Mouse (Mus musculus): Measurements from ENCODE around the gene Stip1. TPM values are rescaled to one million over a fixed set of nuclear protein-coding genes. Genes with fewer than 3 reads are reported as not detected.

The Stip1 gene
- polyA plus RNA-seq, 1 experiment from 2014 or later, result 207 TPM

DNA sequence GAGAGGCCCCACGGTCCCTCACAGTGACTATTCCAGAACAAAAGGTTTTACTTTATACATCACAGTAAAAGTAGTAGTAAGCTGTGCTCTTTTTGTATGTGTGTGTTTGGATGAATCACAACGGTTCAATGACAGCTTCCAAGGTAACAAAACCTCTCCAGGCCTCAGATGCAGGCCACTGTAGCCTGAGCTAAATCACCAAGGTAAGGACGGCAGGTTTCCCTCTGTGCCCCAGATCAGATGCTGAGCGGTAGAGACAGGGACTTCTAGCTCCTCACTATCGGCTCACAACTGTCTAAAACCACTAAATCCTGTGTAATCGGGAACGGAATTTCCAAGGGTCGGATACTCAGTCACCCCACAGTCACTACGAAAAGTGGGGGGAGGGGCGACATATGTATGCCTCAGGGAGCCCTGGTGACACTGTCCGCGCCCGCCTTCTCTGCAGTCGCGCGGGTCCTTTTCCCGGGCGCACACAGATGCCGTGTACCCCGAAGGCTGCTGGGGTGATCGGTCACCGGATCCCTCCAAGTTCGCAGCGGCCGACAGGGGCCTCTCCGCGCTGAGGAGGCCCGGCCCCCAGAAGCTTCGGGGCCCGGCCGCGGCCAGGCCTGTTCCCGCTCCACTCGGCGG, 563 bp downstream of the Stip1 start:
- peaks cover 10% of the 10 kb centered on the region for H3K36me3 ChIP-seq (ENCODE audit: control insufficient read depth, insufficient read depth, low read length)
- H3K4me3 ChIP-seq (ENCODE audit: low read depth, low read length), result peak overlapping the region; percentile 84
- peak; percentile 22 for ATAC-seq (ENCODE audit: low read depth)
- peak overlapping the region; percentile 69 for H3K4me2 ChIP-seq (ENCODE audit: low read depth, low read length)
- peak overlapping the region; percentile 88 for H3K27ac ChIP-seq (ENCODE audit: low read depth, low read length)
- WGBS, result 3% methylated on average over 32 of the region's 35 CpGs
- no peaks in the 10 kb centered on the region for H3K9me3 ChIP-seq (ENCODE audit: control insufficient read depth, low read length)
- peaks cover 22% of the 10 kb centered on the region for H3K4me1 ChIP-seq (ENCODE audit: control insufficient read depth, insufficient read depth, low read length)
- no peaks in the 10 kb centered on the region for H3K27me3 ChIP-seq (ENCODE audit: control insufficient read depth, insufficient read depth, low read length)
- peak overlapping the region; percentile 96 for H3K9ac ChIP-seq (replicated peaks; ENCODE audit: low read depth, low read length)

GRCm38 (mm10) chr19:7034006-7034405, 5.8 kb downstream of the Stip1 start:
- no peak overlapping the region for H3K27ac ChIP-seq (ENCODE audit: low read depth, low read length)
- no peak for ATAC-seq (ENCODE audit: low read depth)
- H3K4me2 ChIP-seq (ENCODE audit: low read depth, low read length), result no peak overlapping the region
- peaks cover 57% of the 10 kb centered on the region for H3K36me3 ChIP-seq (ENCODE audit: control insufficient read depth, insufficient read depth, low read length)
- H3K4me1 ChIP-seq (ENCODE audit: control insufficient read depth, insufficient read depth, low read length), result peaks cover 18% of the 10 kb centered on the region
- H3K4me3 ChIP-seq (ENCODE audit: low read depth, low read length), result no peak overlapping the region
- no peaks in the 10 kb centered on the region for H3K9me3 ChIP-seq (ENCODE audit: control insufficient read depth, low read length)
- no peak overlapping the region for H3K9ac ChIP-seq (replicated peaks; ENCODE audit: low read depth, low read length)
- H3K27me3 ChIP-seq (ENCODE audit: control insufficient read depth, insufficient read depth, low read length), result no peaks in the 10 kb centered on the region
- WGBS, result 95% methylated on average over 5 of the region's 5 CpGs

DNA sequence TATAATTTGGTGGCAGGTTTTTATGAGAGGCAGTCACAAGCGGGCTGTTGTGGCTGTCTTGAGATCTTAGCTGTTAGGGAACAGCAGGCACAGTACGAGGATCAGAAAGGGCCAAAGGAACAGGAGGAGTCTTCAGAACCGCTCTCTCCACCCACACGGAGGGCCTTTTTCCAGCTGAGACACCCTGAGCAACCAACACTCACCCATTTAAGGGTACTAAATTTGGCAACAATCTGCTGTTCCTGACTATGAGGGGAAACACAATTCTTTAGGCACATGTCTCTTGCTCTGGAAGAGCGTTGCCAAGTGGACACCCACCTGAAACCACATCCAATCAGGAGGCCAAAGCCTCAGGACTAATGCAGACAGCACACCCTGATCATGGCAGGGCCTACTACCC, 10.2 kb downstream of the Stip1 start:
- Histone ChIP-seq H3K27ac (ENCODE audit: low read depth, low read length) (no peak overlapping the region), H3K4me2 (ENCODE audit: low read depth, low read length) (no peak overlapping the region), H3K9me3 (ENCODE audit: control insufficient read depth, low read length) (no peaks in the 10 kb centered on the region), H3K9ac (replicated peaks; ENCODE audit: low read depth, low read length) (no peak overlapping the region), H3K36me3 (ENCODE audit: control insufficient read depth, insufficient read depth, low read length) (peaks cover 88% of the 10 kb centered on the region), H3K4me1 (ENCODE audit: control insufficient read depth, insufficient read depth, low read length) (no peaks in the 10 kb centered on the region), H3K4me3 (ENCODE audit: low read depth, low read length) (no peak overlapping the region), H3K27me3 (ENCODE audit: control insufficient read depth, insufficient read depth, low read length) (no peaks in the 10 kb centered on the region)
- WGBS, result 97% methylated on average over 5 of the region's 5 CpGs
- ATAC-seq (ENCODE audit: low read depth), result no peak

DNA sequence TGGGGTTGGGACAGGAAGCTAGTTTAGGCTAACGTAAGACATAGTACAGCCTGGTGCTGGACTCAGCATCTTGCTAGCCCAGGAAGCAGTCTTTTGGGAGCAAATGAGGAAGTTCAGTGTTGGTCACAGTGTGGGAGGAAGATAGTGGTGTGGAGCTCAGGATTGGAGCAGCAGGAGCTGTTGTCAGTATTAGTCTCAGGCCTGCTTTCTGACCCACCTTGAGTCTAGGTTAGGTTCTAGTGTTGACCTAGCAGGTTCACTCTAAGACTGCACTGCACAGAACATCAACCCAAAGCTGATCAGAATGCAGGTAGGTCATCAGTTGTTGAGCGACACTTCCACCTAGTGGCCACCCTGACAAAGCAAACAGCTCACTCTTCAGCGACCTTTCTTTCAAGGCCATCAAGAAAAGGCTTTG, 19.5 kb downstream of the Stip1 start:
- WGBS, result 45% methylated on average over 3 of the region's 3 CpGs
- Histone ChIP-seq H3K36me3 (ENCODE audit: control insufficient read depth, insufficient read depth, low read length) (peaks cover 47% of the 10 kb centered on the region), H3K27me3 (ENCODE audit: control insufficient read depth, insufficient read depth, low read length) (no peaks in the 10 kb centered on the region), H3K4me2 (ENCODE audit: low read depth, low read length) (no peak overlapping the region), H3K4me3 (ENCODE audit: low read depth, low read length) (no peak overlapping the region), H3K4me1 (ENCODE audit: control insufficient read depth, insufficient read depth, low read length) (no peaks in the 10 kb centered on the region), H3K27ac (ENCODE audit: low read depth, low read length) (no peak overlapping the region; the same call in 1 of the 2 replicates), H3K9ac (replicated peaks; ENCODE audit: low read depth, low read length) (no peak overlapping the region), H3K9me3 (ENCODE audit: control insufficient read depth, low read length) (no peaks in the 10 kb centered on the region)
- ATAC-seq (ENCODE audit: low read depth), result no peak; the same call in 1 of the 2 replicates

DNA sequence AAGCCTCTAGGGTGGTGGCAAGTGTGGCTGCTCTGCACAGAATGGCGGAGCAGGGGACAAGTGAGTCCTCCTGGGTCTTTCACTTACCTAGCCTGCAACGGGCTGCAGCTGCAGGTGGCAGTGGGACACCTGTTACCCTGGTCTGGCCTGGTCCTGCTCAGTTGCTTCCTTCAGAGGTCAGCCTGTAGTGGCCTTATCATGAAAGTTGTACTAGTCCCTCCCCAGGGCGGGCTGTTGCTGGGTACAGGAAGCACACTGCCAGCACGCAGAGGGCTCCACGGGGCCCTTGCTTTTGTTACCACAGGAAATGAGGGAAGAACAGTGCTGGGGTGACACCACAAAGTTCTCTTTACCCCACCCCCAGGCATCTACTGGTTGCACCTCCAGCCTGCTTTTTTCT, 20.6 kb downstream of the Stip1 start, which contains the start of gene Fermt3:
Gene Fermt3, minus strand, starts transcription at position 279 of the 400 bp plus-strand sequence.
- H3K9me3 ChIP-seq (ENCODE audit: control insufficient read depth, low read length), result no peaks in the 10 kb centered on the region
- H3K4me3 ChIP-seq (ENCODE audit: low read depth, low read length), result no peak within 1 kb of the TSS
- H3K4me1 ChIP-seq (ENCODE audit: control insufficient read depth, insufficient read depth, low read length), result no peaks in the 10 kb centered on the region
- H3K36me3 ChIP-seq (ENCODE audit: control insufficient read depth, insufficient read depth, low read length), result peaks cover 36% of the 10 kb centered on the region
- H3K4me2 ChIP-seq (ENCODE audit: low read depth, low read length), result no peak within 1 kb of the TSS
- WGBS, result 81% methylated on average over 5 of the region's 5 CpGs
- H3K27ac ChIP-seq (ENCODE audit: low read depth, low read length), result no peak within 1 kb of the TSS; the same call in 1 of the 2 replicates
- H3K9ac ChIP-seq (replicated peaks; ENCODE audit: low read depth, low read length), result no peak within 1 kb of the TSS
- no peaks in the 10 kb centered on the region for H3K27me3 ChIP-seq (ENCODE audit: control insufficient read depth, insufficient read depth, low read length)
- no peak for ATAC-seq (ENCODE audit: low read depth)

- no peak overlapping the region for H3K4me3 ChIP-seq (ENCODE audit: low read depth, low read length)
- no peak overlapping the region for H3K9ac ChIP-seq (replicated peaks; ENCODE audit: low read depth, low read length)
- no peak overlapping the region for H3K4me2 ChIP-seq (ENCODE audit: low read depth, low read length)
- no peaks in the 10 kb centered on the region for H3K4me1 ChIP-seq (ENCODE audit: control insufficient read depth, insufficient read depth, low read length)
- H3K9me3 ChIP-seq (ENCODE audit: control insufficient read depth, low read length), result no peaks in the 10 kb centered on the region
- H3K27me3 ChIP-seq (ENCODE audit: control insufficient read depth, insufficient read depth, low read length), result no peaks in the 10 kb centered on the region
- 92% methylated on average over 11 of the region's 11 CpGs for WGBS
- no peak overlapping the region for H3K27ac ChIP-seq (ENCODE audit: low read depth, low read length)
- no peak for ATAC-seq (ENCODE audit: low read depth)
- H3K36me3 ChIP-seq (ENCODE audit: control insufficient read depth, insufficient read depth, low read length), result peaks cover 31% of the 10 kb centered on the region
Measured at GRCm38 (mm10) chr19:7018546-7018945, 21.2 kb downstream of the Stip1 start.

- H3K9ac ChIP-seq (replicated peaks; ENCODE audit: low read depth, low read length), result no peak overlapping the region
- H3K4me1 ChIP-seq (ENCODE audit: control insufficient read depth, insufficient read depth, low read length), result no peaks in the 10 kb centered on the region
- no peaks in the 10 kb centered on the region for H3K27me3 ChIP-seq (ENCODE audit: control insufficient read depth, insufficient read depth, low read length)
- no peak overlapping the region for H3K4me3 ChIP-seq (ENCODE audit: low read depth, low read length)
- 83% methylated on average over 12 of the region's 12 CpGs for WGBS
- ATAC-seq (ENCODE audit: low read depth), result no peak
- H3K4me2 ChIP-seq (ENCODE audit: low read depth, low read length), result no peak overlapping the region
- H3K9me3 ChIP-seq (ENCODE audit: control insufficient read depth, low read length), result no peaks in the 10 kb centered on the region
- no peak overlapping the region for H3K27ac ChIP-seq (ENCODE audit: low read depth, low read length)
- peaks cover 24% of the 10 kb centered on the region for H3K36me3 ChIP-seq (ENCODE audit: control insufficient read depth, insufficient read depth, low read length)
Measured at GRCm38 (mm10) chr19:7017541-7018457, 22.0 kb downstream of the Stip1 start.

DNA sequence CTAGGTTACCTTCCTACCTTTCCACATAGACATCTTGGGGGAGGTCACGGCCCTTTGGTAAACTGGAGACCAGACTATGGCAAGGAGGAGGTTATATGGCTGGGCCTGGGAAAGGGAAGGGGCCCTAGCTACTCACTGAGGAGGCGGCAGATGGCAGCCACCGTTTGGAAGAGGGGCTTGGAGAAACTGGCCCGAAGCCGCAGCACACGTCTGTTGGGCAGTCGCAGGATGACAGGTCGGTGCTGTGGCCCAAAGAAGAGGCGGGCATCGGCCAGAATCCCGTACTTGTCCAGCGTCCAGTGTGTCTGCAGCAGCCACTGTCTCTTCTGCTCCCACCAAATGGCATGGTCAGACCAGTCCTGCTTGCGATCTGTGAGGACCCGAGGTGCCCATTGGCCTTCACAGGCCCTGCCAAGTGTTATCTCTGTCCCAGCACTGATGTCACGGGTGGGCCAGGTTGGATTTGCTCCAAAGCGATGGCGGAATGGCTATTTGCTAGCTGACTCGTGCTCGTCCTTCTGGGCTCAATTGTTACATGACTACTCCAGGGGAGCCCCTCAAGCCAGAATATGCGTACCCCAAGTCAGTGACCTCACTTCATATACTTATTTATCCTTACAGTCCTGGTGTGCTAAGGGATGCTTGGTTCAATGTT, 25.2 kb downstream of the Stip1 start:
- Histone ChIP-seq H3K27ac (ENCODE audit: low read depth, low read length) (no peak overlapping the region), H3K9ac (replicated peaks; ENCODE audit: low read depth, low read length) (no peak overlapping the region), H3K9me3 (ENCODE audit: control insufficient read depth, low read length) (no peaks in the 10 kb centered on the region), H3K36me3 (ENCODE audit: control insufficient read depth, insufficient read depth, low read length) (peaks cover under 1% of the 10 kb centered on the region), H3K4me2 (ENCODE audit: low read depth, low read length) (no peak overlapping the region), H3K4me1 (ENCODE audit: control insufficient read depth, insufficient read depth, low read length) (no peaks in the 10 kb centered on the region), H3K27me3 (ENCODE audit: control insufficient read depth, insufficient read depth, low read length) (no peaks in the 10 kb centered on the region), H3K4me3 (ENCODE audit: low read depth, low read length) (no peak overlapping the region)
- ATAC-seq (ENCODE audit: low read depth), result no peak
- 89% methylated on average over 18 of the region's 20 CpGs for WGBS

Data from neural tube, embryonic 14.5 days (tissue).